Mouse (Mus musculus) liver, embryonic 14.5 days (tissue): ENCODE data around the gene Extl2. TPM values are rescaled to one million over a fixed set of nuclear protein-coding genes. Genes with fewer than 3 reads are reported as not detected.
A peak's percentile ranks its signal among the peaks of the same experiment; 100 is the strongest.

Source experiments
- ATAC-seq: fragments of 200-750 bp; cut with Nextera tagmentation; 2 replicates; pipeline ENCODE4 v1.8.0; 2017; ENCODE audit warnings: moderate number of reproducible peaks, mild to moderate bottlenecking, moderate library complexity; ENCODE audit not compliant: insufficient read depth
- DNase-seq, 3 experiments: peaks; one replicate each; pipeline ENCODE4 v3.0.0-alpha.2; 2012 to 2013; ENCODE audit warnings: low read depth in 3 of 3, low spot score in 3 of 3
- H3K27ac ChIP-seq: fragments of 300-500 bp; sonication (generic); 2 replicates; pipeline ENCODE4 v1.5.1; 2014; ENCODE audit warnings: moderate library complexity, mild to moderate bottlenecking, control low read depth, inconsistent platforms
- H3K27me3 ChIP-seq: fragments of 300-500 bp; sonication (generic); 2 replicates; pipeline ENCODE4 v1.6.1; 2014; ENCODE audit warnings: mild to moderate bottlenecking, low read length, moderate library complexity; ENCODE audit not compliant: control insufficient read depth, insufficient read depth
- H3K36me3 ChIP-seq: fragments of 300-500 bp; sonication (generic); replicated peaks from 2 replicates; pipeline ENCODE4 v1.6.1; 2014; ENCODE audit warnings: low read depth; ENCODE audit not compliant: control insufficient read depth, insufficient read depth
- H3K4me1 ChIP-seq, 2 experiments: fragments of 200-500 bp in 1 of 2; fragments of 300-500 bp in 1 of 2; sonication (generic) in 1 of 2; replicated peaks; 2 replicates each; pipeline ENCODE4 v1.6.1; 2012 to 2014; ENCODE audit warnings: antibody characterized with exemption in 1 of 2, inconsistent platforms in 1 of 2, low read length in 1 of 2; ENCODE audit not compliant: control insufficient read depth in 2 of 2, insufficient read depth in 2 of 2
- H3K4me2 ChIP-seq: fragments of 300-500 bp; sonication (generic); 2 replicates; pipeline ENCODE4 v1.6.1; 2014; ENCODE audit warnings: low read depth, mild to moderate bottlenecking, control low read depth, moderate library complexity
- H3K4me3 ChIP-seq, 2 experiments: fragments of 200-500 bp in 1 of 2; fragments of 300-500 bp in 1 of 2; sonication (generic) in 1 of 2; 2 replicates each; pipeline ENCODE4 v1.5.1; 2012 to 2014; ENCODE audit warnings: low read depth in 2 of 2, low read length in 2 of 2, mild to moderate bottlenecking in 2 of 2, control low read depth in 1 of 2, inconsistent platforms in 1 of 2, moderate library complexity in 1 of 2; ENCODE audit not compliant: insufficient read depth in 1 of 2
- H3K9ac ChIP-seq: fragments of 300-500 bp; sonication (generic); replicated peaks from 2 replicates; pipeline ENCODE4 v1.6.1; 2014; ENCODE audit warnings: mild to moderate bottlenecking, control low read depth, moderate library complexity
- H3K9me3 ChIP-seq: fragments of 300-500 bp; sonication (generic); 2 replicates; pipeline ENCODE4 v1.6.1; 2016; ENCODE audit warnings: low read length, mixed read lengths; ENCODE audit not compliant: control insufficient read depth
- CTCF ChIP-seq: IDR thresholded peaks from 2 replicates; pipeline ENCODE4 v1.5.1; 2016; ENCODE audit warnings: antibody characterized with exemption, low read depth, control low read depth
- EP300 ChIP-seq: IDR thresholded peaks from 2 replicates; pipeline ENCODE4 v1.6.1; 2016; ENCODE audit warnings: antibody characterized with exemption, low read depth
- WGBS: fragments of 180-500 bp; shearing (Covaris S2); extraction: QIAGEN DNeasy Blood & Tissue Kit; methylation state at CpG from one replicate; pipeline ENCODE4 v1.1.7; 2014; ENCODE audit not compliant: insufficient replicate concordance; 5-methylcytosine and 5-hydroxymethylcytosine counted together
- polyA plus RNA-seq, 2 experiments: library from polyadenylated mRNA; depleted of rRNA in 1 of 2; stranded (reverse) in 1 of 2; unstranded in 1 of 2; fragments of >200 nt; fragmentation: Nextera tagmentation in 1 of 2; extraction: Ambion mirVana in 1 of 2; gene quantifications; 2 replicates each; pipeline versions ENCODE4 v1.2.1 to v1.2.3; 2012 to 2014

Gene Extl2
- polyA plus RNA-seq, 2 experiments, result 1.3 to 4.3 TPM

DNA sequence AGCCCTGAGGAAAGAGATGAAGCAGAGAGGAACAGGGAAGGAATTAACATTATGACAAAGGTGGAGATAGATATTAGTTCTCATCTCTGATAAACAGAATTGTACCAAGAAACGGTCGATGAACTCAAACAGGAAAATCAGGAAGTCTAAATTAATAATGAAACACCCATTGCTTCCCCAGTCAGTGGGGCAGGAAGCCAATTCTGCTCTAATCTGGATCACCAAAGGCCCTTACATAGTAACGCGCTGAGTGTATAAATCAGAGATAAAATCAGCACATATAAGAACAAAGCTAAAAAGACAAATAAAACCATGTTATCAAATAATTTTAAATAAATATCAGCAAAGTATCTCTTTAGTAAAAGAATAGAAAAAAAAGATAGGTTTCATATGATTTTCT, 15.2 kb upstream of the Extl2 start:
- DNase-seq (no peak), ATAC-seq (no peak)
- H3K4me1 ChIP-seq, result no peaks in the 10 kb centered on the region; a peak in 1 of 4 replicates
- peaks cover 3% of the 10 kb centered on the region; the same call in 1 of the 2 replicates for H3K36me3 ChIP-seq
- H3K9me3 ChIP-seq, result no peaks in the 10 kb centered on the region
- no peaks in the 10 kb centered on the region for H3K27me3 ChIP-seq
- TF ChIP-seq CTCF (no peak), EP300 (no peak)
- WGBS, result 50% methylated on average over 4 of the region's 4 CpGs
- H3K9ac ChIP-seq, result no peak overlapping the region
- no peak overlapping the region for H3K4me2 ChIP-seq
- no peak overlapping the region for H3K27ac ChIP-seq
- no peak overlapping the region for H3K4me3 ChIP-seq

- no peak overlapping the region for H3K9ac ChIP-seq
- no peaks in the 10 kb centered on the region; a peak in 1 of 4 replicates for H3K4me1 ChIP-seq
- WGBS, result 57% methylated on average over 4 of the region's 4 CpGs
- TF ChIP-seq CTCF, result no peak
- no peak for TF ChIP-seq EP300
- no peak for ATAC-seq
- H3K9me3 ChIP-seq, result no peaks in the 10 kb centered on the region
- DNase-seq, result no peak
- no peaks in the 10 kb centered on the region for H3K27me3 ChIP-seq
- no peak overlapping the region for H3K4me3 ChIP-seq
- H3K36me3 ChIP-seq, result peaks cover 3% of the 10 kb centered on the region; the same call in 1 of the 2 replicates
- no peak overlapping the region for H3K27ac ChIP-seq
- H3K4me2 ChIP-seq, result no peak overlapping the region
These were observed 14.7 kb upstream of the Extl2 start for GRCm38 (mm10) chr3:115992588-115992987.

GRCm38 (mm10) chr3:115993025-115993424, 14.2 kb upstream of the Extl2 start:
- no peak for ATAC-seq
- no peak for DNase-seq
- no peak for TF ChIP-seq CTCF
- no peak for TF ChIP-seq EP300
- Histone ChIP-seq H3K4me2 (no peak overlapping the region), H3K27ac (no peak overlapping the region), H3K9ac (no peak overlapping the region), H3K9me3 (no peaks in the 10 kb centered on the region), H3K27me3 (no peaks in the 10 kb centered on the region), H3K36me3 (peaks cover 3% of the 10 kb centered on the region; the same call in 1 of the 2 replicates), H3K4me3 (no peak overlapping the region), H3K4me1 (no peaks in the 10 kb centered on the region; a peak in 1 of 4 replicates)
- 74% methylated on average over 10 of the region's 10 CpGs for WGBS

DNA sequence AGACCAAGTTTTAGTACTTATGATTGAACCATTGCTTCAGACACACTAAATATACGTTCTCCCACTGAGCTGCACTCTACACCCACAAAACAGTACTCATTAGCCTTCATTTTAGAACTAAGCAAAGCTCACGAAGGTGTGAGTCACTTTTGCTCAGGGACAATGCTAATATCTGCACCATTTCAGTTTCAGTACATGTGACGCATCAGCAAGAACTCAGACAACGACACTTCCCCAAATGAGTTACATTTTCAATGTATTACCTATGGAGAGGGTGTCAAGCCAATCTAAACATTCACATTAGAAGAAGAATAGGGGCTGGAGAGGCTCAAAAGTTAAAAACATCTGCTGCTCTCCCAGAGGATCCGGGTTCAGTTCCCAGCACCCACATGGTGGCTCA, 10.3 kb upstream of the Extl2 start:
- no peaks in the 10 kb centered on the region; a peak in 1 of 4 replicates for H3K4me1 ChIP-seq
- no peak for DNase-seq
- WGBS, result 75% methylated on average over 5 of the region's 5 CpGs
- no peak overlapping the region for H3K9ac ChIP-seq
- H3K27me3 ChIP-seq, result no peaks in the 10 kb centered on the region
- no peak overlapping the region for H3K4me3 ChIP-seq
- no peak for TF ChIP-seq EP300
- H3K36me3 ChIP-seq, result no peaks in the 10 kb centered on the region; the same call in 1 of the 2 replicates
- no peak overlapping the region for H3K27ac ChIP-seq
- no peak overlapping the region for H3K4me2 ChIP-seq
- ATAC-seq, result no peak
- no peaks in the 10 kb centered on the region for H3K9me3 ChIP-seq

- Histone ChIP-seq H3K9me3 (no peaks in the 10 kb centered on the region), H3K4me1 (peaks cover 0 to 8% of the 10 kb centered on the region in 2 experiments; a peak in 2 of 4 replicates), H3K36me3 (0 out of 2 replicates have a peak, but pooled peaks cover 2% of the 10 kb centered on the region), H3K4me2 (peak overlapping the region; percentile 92), H3K27me3 (no peaks in the 10 kb centered on the region), H3K27ac (peak overlapping the region; percentile 12; the same call in 1 of the 2 replicates), H3K4me3 (peak overlapping the region; percentile 88 to 96), H3K9ac (peak overlapping the region; percentile 82)
- WGBS, result 6% methylated on average over 12 of the region's 12 CpGs
- DNase-seq, result peak in 1 of 3 experiments; percentile 42
- ATAC-seq, result peak; percentile 20; the same call in 1 of the 2 replicates
- TF ChIP-seq CTCF (no peak), EP300 (no peak)
These were observed 831 bp upstream of the Extl2 start for GRCm38 (mm10) chr3:116006284-116006977.
